Mouse (Mus musculus) embryonic facial prominence, embryonic 10.5 days (tissue): ENCODE results near the gene Ulk4. TPM values are rescaled to one million over a fixed set of nuclear protein-coding genes. Genes with fewer than 3 reads are reported as not detected.

Experiments
- DNase-seq: peaks from one replicate; pipeline ENCODE4 v3.0.0-alpha.2; 2017; ENCODE audit warnings: low spot score
- H3K27ac ChIP-seq: fragments of 300-500 bp; sonication (generic); replicated peaks from 2 replicates; pipeline ENCODE4 v1.5.1; 2016; ENCODE audit warnings: mild to moderate bottlenecking
- H3K27me3 ChIP-seq: fragments of 300-500 bp; sonication (generic); replicated peaks from 2 replicates; pipeline ENCODE4 v1.6.1; 2016; ENCODE audit warnings: low read depth, mild to moderate bottlenecking; ENCODE audit not compliant: poor library complexity, severe bottlenecking
- H3K36me3 ChIP-seq: fragments of 300-500 bp; sonication (generic); replicated peaks from 2 replicates; pipeline ENCODE4 v1.6.1; 2016; ENCODE audit warnings: mild to moderate bottlenecking, moderate library complexity
- H3K4me1 ChIP-seq: fragments of 300-500 bp; sonication (generic); 2 replicates; pipeline ENCODE4 v1.6.1; 2016
- H3K4me3 ChIP-seq: fragments of 300-500 bp; sonication (generic); 2 replicates; pipeline ENCODE4 v1.5.1; 2016; ENCODE audit warnings: mild to moderate bottlenecking, moderate library complexity
- H3K9me3 ChIP-seq: fragments of 300-500 bp; sonication (generic); 2 replicates; pipeline ENCODE4 v1.6.1; 2016; ENCODE audit warnings: mild to moderate bottlenecking
- WGBS: fragments of 180-500 bp; shearing (Covaris S2); methylation state at CpG from one replicate; pipeline ENCODE4 v1.1.7; 2016; 5-methylcytosine and 5-hydroxymethylcytosine counted together
- polyA plus RNA-seq: library from polyadenylated mRNA; unstranded; fragments of >200 nt; fragmentation: Nextera tagmentation; extraction: Ambion mirVana; gene quantifications from 2 replicates; pipeline ENCODE4 v1.2.1, GENCODE M21; 2016

Ulk4 gene
- polyA plus RNA-seq, 1 experiment from 2014 or later: 140 TPM

DNA sequence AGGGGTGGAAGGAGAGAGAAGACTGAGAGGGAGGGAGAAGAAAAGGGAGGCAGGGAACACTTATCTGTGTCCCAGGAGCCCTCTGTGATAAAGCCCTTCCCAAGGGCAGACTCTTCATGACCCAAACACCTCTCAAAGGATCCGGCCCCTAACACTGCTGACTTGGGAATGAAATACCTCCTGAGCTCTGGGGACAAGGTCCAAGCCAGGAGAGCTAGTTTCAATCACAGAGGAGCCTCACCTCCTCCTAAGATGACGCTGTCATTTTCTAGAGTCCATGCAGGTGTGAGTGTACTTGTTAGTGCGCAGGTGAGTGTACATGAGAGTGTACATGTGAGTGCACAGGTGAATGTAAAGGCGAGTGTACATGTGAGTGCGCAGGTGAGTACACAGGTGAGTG is 292.0 kb downstream of the Ulk4 start:
- Histone ChIP-seq H3K27me3 (no peaks in the 10 kb centered on the region), H3K9me3 (no peaks in the 10 kb centered on the region), H3K27ac (peak overlapping the region; percentile 25; the same call in 1 of the 2 replicates), H3K36me3 (0 out of 2 replicates have a peak, but pooled peaks cover 11% of the 10 kb centered on the region), H3K4me1 (peaks cover 73% of the 10 kb centered on the region), H3K4me3 (no peak overlapping the region)
- 95% methylated on average over 5 of the region's 5 CpGs for WGBS
- DNase-seq: no peak

DNA sequence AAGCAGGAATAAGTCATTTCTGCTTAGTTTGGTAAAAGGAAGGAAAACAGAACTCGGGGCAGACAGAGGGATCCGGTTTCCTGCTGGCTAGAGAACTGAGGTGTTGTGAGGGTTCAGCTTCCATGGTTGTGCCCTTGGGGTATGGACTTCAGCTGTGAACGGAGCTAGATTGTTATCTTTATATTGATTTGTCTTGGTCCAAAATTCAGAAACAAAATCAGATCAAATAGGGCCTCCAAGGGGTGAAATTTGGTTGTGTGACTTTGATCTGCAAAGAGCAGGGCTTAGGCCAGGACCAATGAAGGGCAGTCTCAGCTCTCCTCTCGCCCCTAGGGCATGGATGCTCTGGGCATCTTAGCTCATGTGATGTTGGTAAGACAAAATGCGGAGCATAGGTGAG is 292.5 kb downstream of the Ulk4 start:
- DNase-seq: no peak
- Histone ChIP-seq H3K4me1 (peaks cover 70% of the 10 kb centered on the region), H3K9me3 (no peaks in the 10 kb centered on the region), H3K4me3 (no peak overlapping the region), H3K27ac (peak overlapping the region; percentile 25; the same call in 1 of the 2 replicates), H3K36me3 (0 out of 2 replicates have a peak, but pooled peaks cover 11% of the 10 kb centered on the region), H3K27me3 (no peaks in the 10 kb centered on the region)
- 51% methylated on average over 5 of the region's 5 CpGs for WGBS

DNA sequence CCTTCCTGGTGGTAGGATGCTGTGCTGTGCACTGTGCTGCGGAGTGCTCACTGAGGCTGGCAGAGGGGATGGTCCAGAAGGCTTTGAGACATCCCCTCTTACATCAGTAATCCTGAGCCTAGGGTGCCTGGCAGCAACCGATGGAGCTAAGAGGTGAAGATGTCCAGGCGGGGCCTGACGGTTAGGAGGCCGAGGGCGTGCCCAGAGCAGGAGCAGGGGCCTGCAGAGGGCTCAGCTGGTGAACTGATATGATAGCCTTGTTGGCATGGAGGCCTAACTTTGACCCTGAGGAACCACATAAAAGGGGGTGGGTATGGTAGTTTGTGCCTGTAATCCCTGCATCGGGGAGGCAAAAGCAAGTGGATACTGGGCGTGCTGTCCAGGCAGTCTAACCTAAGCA is 293.1 kb downstream of the Ulk4 start:
- Histone ChIP-seq H3K9me3 (no peaks in the 10 kb centered on the region), H3K4me1 (peaks cover 73% of the 10 kb centered on the region), H3K36me3 (0 out of 2 replicates have a peak, but pooled peaks cover 11% of the 10 kb centered on the region), H3K27me3 (no peaks in the 10 kb centered on the region), H3K27ac (no peak overlapping the region), H3K4me3 (no peak overlapping the region)
- no peak for DNase-seq
- WGBS: 90% methylated on average over 8 of the region's 8 CpGs

DNA sequence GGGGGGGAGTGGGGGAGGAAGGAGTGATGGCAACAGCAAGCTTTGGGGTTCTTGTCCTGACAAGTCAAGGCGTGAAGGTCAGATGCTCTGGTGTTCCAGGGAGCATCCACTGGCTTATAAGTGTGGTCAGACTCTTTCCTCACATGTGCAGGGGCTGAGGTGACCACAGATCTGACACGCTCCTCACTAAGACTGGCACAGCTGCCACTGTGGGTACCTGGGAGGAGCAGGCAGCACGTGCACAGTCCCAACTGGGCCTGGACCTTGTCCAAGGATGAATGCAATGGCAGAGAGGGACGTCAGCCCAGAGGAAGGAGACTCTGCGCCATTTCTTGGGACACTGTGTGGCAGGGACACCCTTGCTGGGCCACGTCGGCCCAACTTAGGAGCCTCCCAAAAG is 295.2 kb downstream of the Ulk4 start:
- 84% methylated on average over 7 of the region's 7 CpGs for WGBS
- Histone ChIP-seq H3K4me3 (no peak overlapping the region), H3K36me3 (0 out of 2 replicates have a peak, but pooled peaks cover 11% of the 10 kb centered on the region), H3K9me3 (no peaks in the 10 kb centered on the region), H3K27ac (peak overlapping the region; percentile 51; the same call in 1 of the 2 replicates), H3K27me3 (no peaks in the 10 kb centered on the region), H3K4me1 (peaks cover 60% of the 10 kb centered on the region)
- no peak for DNase-seq

GRCm38 (mm10) chr9:120976856-120977255 is 300.1 kb downstream of the Ulk4 start:
- WGBS: 93% methylated on average over 4 of the region's 4 CpGs

DNA sequence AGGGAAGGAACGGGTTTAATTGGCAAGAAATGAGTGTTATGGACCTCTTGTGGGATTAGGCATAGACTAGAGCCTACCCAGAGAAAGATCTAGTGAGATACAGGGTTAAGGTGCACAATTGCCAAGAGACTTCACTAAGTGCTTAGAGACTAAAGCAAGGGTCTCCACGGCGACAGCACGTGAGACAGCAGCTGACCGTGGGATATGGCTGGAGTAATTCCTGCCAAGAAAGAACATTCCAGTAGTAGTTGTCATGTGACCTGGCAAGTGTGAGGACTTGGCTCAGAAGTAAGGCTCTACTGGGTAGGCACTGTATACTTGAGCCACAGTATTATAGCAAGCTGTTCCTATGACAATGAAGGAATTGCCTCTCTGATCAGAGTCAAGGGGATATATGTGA is 300.8 kb downstream of the Ulk4 start:
- H3K4me3 ChIP-seq: no peak overlapping the region
- WGBS: 86% methylated on average over 5 of the region's 5 CpGs
- peaks cover 34% of the 10 kb centered on the region for H3K4me1 ChIP-seq
- DNase-seq: no peak
- no peaks in the 10 kb centered on the region for H3K9me3 ChIP-seq
- H3K27ac ChIP-seq: no peak overlapping the region
- H3K36me3 ChIP-seq: peaks cover 4% of the 10 kb centered on the region; the same call in 1 of the 2 replicates
- H3K27me3 ChIP-seq: no peaks in the 10 kb centered on the region

More at GRCm38 (mm10) chr9:120976856-120977255, 300.1 kb downstream of the Ulk4 start:
- peaks cover 4% of the 10 kb centered on the region; the same call in 1 of the 2 replicates for H3K36me3 ChIP-seq
- no peaks in the 10 kb centered on the region for H3K27me3 ChIP-seq
- no peak overlapping the region for H3K27ac ChIP-seq
- peaks cover 41% of the 10 kb centered on the region for H3K4me1 ChIP-seq
- DNase-seq: no peak
- H3K4me3 ChIP-seq: no peak overlapping the region
- no peaks in the 10 kb centered on the region for H3K9me3 ChIP-seq

GRCm38 (mm10) chr9:120974209-120974608 is 302.8 kb downstream of the Ulk4 start:
- H3K27ac ChIP-seq: 0 out of 2 replicates have a peak overlapping the region, but pooled peaks have one; percentile 19
- H3K36me3 ChIP-seq: peaks cover 15% of the 10 kb centered on the region
- WGBS: 76% methylated on average over 2 of the region's 2 CpGs
- H3K4me3 ChIP-seq: no peak overlapping the region
- DNase-seq: no peak
- H3K27me3 ChIP-seq: no peaks in the 10 kb centered on the region
- H3K9me3 ChIP-seq: no peaks in the 10 kb centered on the region
- peaks cover 21% of the 10 kb centered on the region for H3K4me1 ChIP-seq

- Histone ChIP-seq H3K27ac (no peak overlapping the region), H3K4me1 (peaks cover 17% of the 10 kb centered on the region), H3K27me3 (no peaks in the 10 kb centered on the region), H3K4me3 (no peak overlapping the region), H3K9me3 (no peaks in the 10 kb centered on the region), H3K36me3 (peaks cover 27% of the 10 kb centered on the region)
- DNase-seq: no peak
- 84% methylated on average over 6 of the region's 6 CpGs for WGBS
Observed at GRCm38 (mm10) chr9:120973026-120973515, 303.9 kb downstream of the Ulk4 start.

- Histone ChIP-seq H3K36me3 (peaks cover 99% of the 10 kb centered on the region), H3K9me3 (no peaks in the 10 kb centered on the region), H3K4me3 (no peak overlapping the region), H3K27ac (no peak overlapping the region), H3K4me1 (0 out of 2 replicates have a peak, but pooled peaks cover 4% of the 10 kb centered on the region), H3K27me3 (no peaks in the 10 kb centered on the region)
- WGBS: 92% methylated on average over 10 of the region's 10 CpGs
- no peak for DNase-seq
Observed at GRCm38 (mm10) chr9:120965007-120965406, 312.0 kb downstream of the Ulk4 start.

- Histone ChIP-seq H3K27me3 (no peaks in the 10 kb centered on the region), H3K27ac (no peak overlapping the region), H3K36me3 (peaks cover 99% of the 10 kb centered on the region), H3K9me3 (no peaks in the 10 kb centered on the region), H3K4me3 (no peak overlapping the region), H3K4me1 (0 out of 2 replicates have a peak, but pooled peaks cover 4% of the 10 kb centered on the region)
- DNase-seq: no peak
- 87% methylated on average over 5 of the region's 5 CpGs for WGBS
Observed at GRCm38 (mm10) chr9:120964224-120964623, 312.8 kb downstream of the Ulk4 start.

DNA sequence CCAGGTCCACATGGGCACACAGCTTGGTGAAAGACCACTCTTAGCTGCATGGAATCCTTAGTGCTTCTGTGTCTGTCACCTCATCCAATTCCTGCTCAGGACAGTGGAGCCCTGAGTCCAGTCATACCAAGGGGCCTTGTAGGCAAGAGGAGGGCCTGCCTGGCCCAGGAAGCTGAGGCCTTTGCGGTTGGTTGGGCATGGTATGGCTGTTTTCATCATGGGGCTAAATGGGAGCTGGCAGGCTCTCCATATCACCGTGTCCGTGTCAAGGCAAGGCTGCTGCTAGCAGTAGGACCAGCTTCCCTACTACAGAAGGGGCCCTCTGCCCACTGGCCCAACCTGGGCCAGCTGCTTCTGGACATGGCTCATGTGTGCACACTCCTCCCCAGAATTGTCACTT is 313.3 kb downstream of the Ulk4 start:
- H3K27ac ChIP-seq: no peak overlapping the region
- H3K36me3 ChIP-seq: peaks cover 99% of the 10 kb centered on the region
- WGBS: 94% methylated on average over 3 of the region's 3 CpGs
- H3K27me3 ChIP-seq: no peaks in the 10 kb centered on the region
- H3K4me3 ChIP-seq: no peak overlapping the region
- H3K4me1 ChIP-seq: 0 out of 2 replicates have a peak, but pooled peaks cover 4% of the 10 kb centered on the region
- DNase-seq: no peak
- no peaks in the 10 kb centered on the region for H3K9me3 ChIP-seq

DNA sequence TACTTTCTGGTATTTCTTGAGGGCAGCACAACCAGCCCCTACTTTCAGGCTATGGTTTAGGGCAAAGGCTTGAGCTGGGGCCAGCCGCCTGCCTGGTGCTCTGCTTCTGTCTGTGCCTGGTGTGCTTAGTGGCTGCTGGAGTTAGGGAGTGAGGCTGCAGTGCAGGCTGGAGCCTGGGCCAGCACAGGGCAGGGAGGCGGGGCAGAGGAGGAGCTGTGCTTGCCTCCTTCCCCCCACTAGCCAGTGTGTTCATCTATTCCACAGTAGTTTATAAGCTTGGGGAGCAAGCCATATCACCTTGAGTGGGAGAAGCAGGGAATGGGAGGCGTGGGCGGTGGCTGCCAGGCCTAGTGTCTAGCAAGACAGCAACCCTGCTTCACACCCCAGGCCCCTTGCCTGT is 313.9 kb downstream of the Ulk4 start:
- Histone ChIP-seq H3K27ac (no peak overlapping the region), H3K27me3 (no peaks in the 10 kb centered on the region), H3K9me3 (no peaks in the 10 kb centered on the region), H3K4me1 (0 out of 2 replicates have a peak, but pooled peaks cover 4% of the 10 kb centered on the region), H3K36me3 (peaks cover 99% of the 10 kb centered on the region), H3K4me3 (no peak overlapping the region)
- 95% methylated on average over 4 of the region's 4 CpGs for WGBS
- DNase-seq: no peak

- Histone ChIP-seq H3K4me1 (0 out of 2 replicates have a peak, but pooled peaks cover 4% of the 10 kb centered on the region), H3K27ac (no peak overlapping the region), H3K9me3 (no peaks in the 10 kb centered on the region), H3K4me3 (no peak overlapping the region), H3K27me3 (no peaks in the 10 kb centered on the region), H3K36me3 (peaks cover 100% of the 10 kb centered on the region)
- 83% methylated on average over 3 of the region's 3 CpGs for WGBS
- no peak for DNase-seq
Observed at GRCm38 (mm10) chr9:120961969-120962700, 314.9 kb downstream of the Ulk4 start.
